Mouse (Mus musculus) lung, embryonic 15.5 days (tissue): ENCODE measurements around the gene Gm5662. TPM values are rescaled to one million over a fixed set of nuclear protein-coding genes. Genes with fewer than 3 reads are reported as not detected.

Experiments used
- polyA plus RNA-seq: library from polyadenylated mRNA; unstranded; fragments of >200 nt; fragmentation: Nextera tagmentation; extraction: Ambion mirVana; gene quantifications from 2 replicates; pipeline ENCODE4 v1.2.1, GENCODE M21; 2015

Gene Gm5662
- polyA plus RNA-seq, 1 experiment from 2014 or later: not detected

Other genes with a start within 250 kb of the Gm5662 start
- gene Gm2056, start 247.5 kb downstream of the Gm5662 start, polyA plus RNA-seq: not detected in 2 replicates
- not detected in 2 replicates for gene Gm16368, start 190.8 kb downstream of the Gm5662 start, polyA plus RNA-seq
- gene Gm10436, start 92.4 kb downstream of the Gm5662 start, polyA plus RNA-seq: not detected in 2 replicates
- not detected in 2 replicates for gene Gm8332, start 24.4 kb downstream of the Gm5662 start, polyA plus RNA-seq
- not detected in 2 replicates for gene Gm5039, start 49.5 kb upstream of the Gm5662 start, polyA plus RNA-seq
- 18.9 and 19.4 TPM in 2 replicates for gene Adck1, start 86.1 kb upstream of the Gm5662 start, polyA plus RNA-seq